Mouse (Mus musculus) spleen, adult 2 months (tissue): Measurements from ENCODE around the gene Yipf1. TPM values are rescaled to one million over a fixed set of nuclear protein-coding genes. Genes with fewer than 3 reads are reported as not detected.

Source experiments
- DNase-seq, 2 experiments: peaks; one replicate each; pipeline versions ENCODE4 v3.0.0 to v3.0.0-alpha.2; 2012 to 2021; ENCODE audit warnings: low spot score in 2 of 2, low read depth in 1 of 2
- H3K27ac ChIP-seq: fragments of 200-500 bp; 2 replicates; pipeline ENCODE4 v1.5.1; 2012; ENCODE audit warnings: low read length, inconsistent platforms; ENCODE audit not compliant: insufficient read depth
- H3K27me3 ChIP-seq: fragments of 200-500 bp; 2 replicates; pipeline ENCODE4 v1.6.1; 2012; ENCODE audit warnings: mild to moderate bottlenecking, moderate library complexity, low read length, inconsistent platforms; ENCODE audit not compliant: control insufficient read depth, insufficient read depth
- H3K36me3 ChIP-seq: fragments of 200-500 bp; 2 replicates; pipeline ENCODE4 v1.6.1; 2012; ENCODE audit warnings: mild to moderate bottlenecking, low read length, inconsistent platforms; ENCODE audit not compliant: control insufficient read depth, insufficient read depth
- H3K4me1 ChIP-seq: fragments of 200-500 bp; 2 replicates; pipeline ENCODE4 v1.6.1; 2011; ENCODE audit warnings: inconsistent platforms; ENCODE audit not compliant: control insufficient read depth, insufficient read depth, insufficient read length
- H3K4me3 ChIP-seq: fragments of 200-500 bp; 2 replicates; pipeline ENCODE4 v1.5.1; 2011; ENCODE audit warnings: mild to moderate bottlenecking, inconsistent platforms; ENCODE audit not compliant: insufficient read depth, insufficient read length; ENCODE audit errors: extremely low read depth
- CTCF ChIP-seq: fragments of 200-500 bp; IDR thresholded peaks from 2 replicates; pipeline ENCODE4 v1.5.1; 2011; ENCODE audit warnings: mild to moderate bottlenecking, inconsistent platforms; ENCODE audit not compliant: insufficient read depth, insufficient read length, insufficient replicate concordance; ENCODE audit errors: extremely low read depth
- POLR2A ChIP-seq: fragments of 200-500 bp; IDR thresholded peaks from 2 replicates; pipeline ENCODE4 v1.6.1; 2011; ENCODE audit warnings: low read depth, low read length, inconsistent platforms
- WGBS: fragments of 180-500 bp; shearing (Covaris S2); methylation state at CpG from one replicate; pipeline ENCODE4 v1.1.7; 2018; 5-methylcytosine and 5-hydroxymethylcytosine counted together
- polyA plus RNA-seq: library from polyadenylated mRNA; depleted of rRNA; stranded (reverse); fragments of >200 nt; gene quantifications from 2 replicates; pipeline ENCODE4 v1.2.3, GENCODE M21; 2012; rRNA removed

Gene Yipf1
- polyA plus RNA-seq, result 21.4 and 23.7 TPM in 2 replicates

GRCm38 (mm10) chr4:107313690-107314478 is at the start of gene Yipf1:
Yipf1 (plus strand) TSS chr4:107314363.
- TF ChIP-seq POLR2A, result peak; percentile 26; the same call in 1 of the 2 replicates
- TF ChIP-seq CTCF, result no peak

GRCm38 (mm10) chr4:107273683-107274082 is 40.5 kb upstream of the Yipf1 start:
- TF ChIP-seq POLR2A (no peak), CTCF (no peak)
- no peak overlapping the region for H3K27ac ChIP-seq
- H3K36me3 ChIP-seq, result no peaks in the 10 kb centered on the region
- 88% methylated on average over 4 of the region's 4 CpGs for whole genome bisulfite sequencing
- no peaks in the 10 kb centered on the region for H3K27me3 ChIP-seq
- DNase-seq, result no peak
- H3K4me3 ChIP-seq, result no peak overlapping the region
- no peaks in the 10 kb centered on the region for H3K4me1 ChIP-seq

More at GRCm38 (mm10) chr4:107313690-107314478, at the start of gene Yipf1:
- DNase-seq, result peak; percentile 70 to 88
- Histone ChIP-seq H3K27ac (peak within 1 kb of the TSS; percentile 3; the same call in 1 of the 2 replicates), H3K27me3 (no peaks in the 10 kb centered on the region), H3K4me3 (peak within 1 kb of the TSS; percentile 98), H3K36me3 (peaks cover 10% of the 10 kb centered on the region), H3K4me1 (peaks cover 11% of the 10 kb centered on the region; the same call in 1 of the 2 replicates)
- 2% methylated on average over 29 of the region's 29 CpGs for WGBS

- WGBS, result 88% methylated on average over 5 of the region's 5 CpGs
- H3K4me1 ChIP-seq, result no peaks in the 10 kb centered on the region
- no peaks in the 10 kb centered on the region for H3K36me3 ChIP-seq
- H3K4me3 ChIP-seq, result no peak overlapping the region
- DNase-seq, result no peak
- H3K27me3 ChIP-seq, result no peaks in the 10 kb centered on the region
- H3K27ac ChIP-seq, result no peak overlapping the region
- TF ChIP-seq CTCF, result no peak
- no peak for TF ChIP-seq POLR2A
Measured at GRCm38 (mm10) chr4:107274511-107274910, 39.7 kb upstream of the Yipf1 start.

GRCm38 (mm10) chr4:107278188-107278707 is 35.9 kb upstream of the Yipf1 start:
- H3K4me1 ChIP-seq, result no peaks in the 10 kb centered on the region
- DNase-seq, result no peak
- H3K36me3 ChIP-seq, result peaks cover 4% of the 10 kb centered on the region; the same call in 1 of the 2 replicates
- no peak overlapping the region for H3K27ac ChIP-seq
- 93% methylated on average over 8 of the region's 8 CpGs for WGBS
- no peak overlapping the region for H3K4me3 ChIP-seq
- TF ChIP-seq POLR2A, result no peak
- no peak for TF ChIP-seq CTCF
- H3K27me3 ChIP-seq, result no peaks in the 10 kb centered on the region

GRCm38 (mm10) chr4:107280843-107281475 is 33.2 kb upstream of the Yipf1 start:
- Histone ChIP-seq H3K27me3 (no peaks in the 10 kb centered on the region), H3K27ac (no peak overlapping the region), H3K36me3 (peaks cover 4% of the 10 kb centered on the region; the same call in 1 of the 2 replicates), H3K4me3 (no peak overlapping the region), H3K4me1 (peaks cover 5% of the 10 kb centered on the region; the same call in 1 of the 2 replicates)
- WGBS, result 92% methylated on average over 7 of the region's 7 CpGs
- no peak for DNase-seq
- TF ChIP-seq POLR2A, result no peak
- no peak for TF ChIP-seq CTCF

- Histone ChIP-seq H3K27me3 (no peaks in the 10 kb centered on the region), H3K36me3 (no peaks in the 10 kb centered on the region; the same call in 1 of the 2 replicates), H3K4me1 (peaks cover 11% of the 10 kb centered on the region; the same call in 1 of the 2 replicates), H3K4me3 (no peak overlapping the region), H3K27ac (no peak overlapping the region)
- WGBS, result 39% methylated on average over 3 of the region's 3 CpGs
- TF ChIP-seq CTCF (no peak), POLR2A (no peak)
- peak in 1 of 2 experiments; percentile 9 for DNase-seq
Measured at GRCm38 (mm10) chr4:107285446-107286200, 28.5 kb upstream of the Yipf1 start.
